Mouse (Mus musculus): Measurements from ENCODE around the gene Prl2c3. TPM values are rescaled to one million over a fixed set of nuclear protein-coding genes. Genes with fewer than 3 reads are reported as not detected.
"Not testable (repeated sequence)": the region's sequence is repeated elsewhere in the genome, so short reads cannot be mapped to it uniquely, and the experiment has no call there.

The Prl2c3 gene
- total and polyA plus RNA-seq, 3 experiments: 0.27 TPM; not detected in 2

DNA sequence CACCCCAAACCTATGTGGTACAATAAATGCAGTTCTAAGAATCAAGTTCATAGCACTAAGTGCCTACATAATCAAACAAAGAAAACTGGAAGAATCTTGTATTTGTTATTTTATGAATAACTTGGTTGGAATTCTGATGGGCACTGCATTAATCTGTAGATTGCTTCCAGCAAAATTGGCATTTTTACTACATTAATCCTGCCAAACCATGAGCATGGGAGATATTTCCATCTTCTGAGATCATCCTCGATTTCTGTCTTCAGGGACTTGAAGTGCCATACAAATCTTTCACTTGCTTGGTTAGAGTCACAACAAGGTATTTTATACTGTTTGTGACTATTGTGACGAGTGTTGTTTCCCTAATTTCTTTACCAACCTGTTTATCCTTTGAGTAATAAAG, 9.7 kb upstream of the Prl2c3 start:
- Histone ChIP-seq H3K4me1 (ENCODE audit: insufficient read depth, low read depth, low read length) (no peaks in the 10 kb centered on the region), H3K27me3 (ENCODE audit: insufficient read depth, low read length) (no peaks in the 10 kb centered on the region), H3K9me3 (replicated peaks) (no peaks in the 10 kb centered on the region), H3K36me3 (replicated peaks) (no peaks in the 10 kb centered on the region), H3K4me3 (ENCODE audit: low read depth, low read length) (no peak overlapping the region)
- DNase-seq (ENCODE audit: low spot score): no peak
- ATAC-seq (ENCODE audit: extremely low read depth, insufficient number of reproducible peaks, low FRiP score, poor library complexity, severe bottlenecking): no peak
- TF ChIP-seq TAL1 (conservative IDR thresholded peaks at IDR 0.05; ENCODE audit: low read depth, low read length): no peak

DNA sequence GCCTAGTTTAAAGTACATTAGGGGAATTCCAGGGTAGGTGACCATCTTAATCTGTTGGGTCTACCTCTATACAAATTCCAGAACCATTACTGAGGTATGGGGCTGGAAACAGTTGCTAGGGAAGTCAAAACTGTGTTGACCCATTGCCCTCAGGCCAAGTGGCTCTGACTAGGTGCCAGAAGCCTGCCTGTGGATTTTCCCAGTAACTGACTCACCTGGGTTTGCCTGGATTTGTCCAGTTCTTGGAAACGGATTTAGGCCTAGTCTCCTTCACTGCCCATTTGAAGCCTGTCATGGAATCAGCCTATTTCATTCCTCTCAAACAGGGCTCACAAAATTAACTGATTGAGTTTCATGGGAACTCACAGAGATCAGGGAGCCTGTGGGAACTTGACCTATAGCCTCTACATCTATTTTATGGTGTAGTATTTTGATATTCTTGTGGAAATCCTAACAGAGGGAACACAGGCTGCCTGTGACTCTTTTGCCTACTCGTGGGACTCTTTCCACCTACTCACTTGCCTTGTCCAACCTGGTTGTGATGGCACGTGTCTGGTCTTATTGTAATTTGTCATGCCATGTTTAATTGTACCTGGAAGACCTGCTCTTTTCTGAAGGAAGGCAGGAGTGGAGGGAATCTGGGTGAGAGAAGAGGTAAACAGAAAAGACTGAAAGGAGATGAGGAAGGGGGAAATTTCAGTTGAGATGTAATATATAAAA, 9.1 kb upstream of the Prl2c3 start:
- not testable (repeated sequence) for DNase-seq (ENCODE audit: low spot score); H3K27me3 ChIP-seq (ENCODE audit: insufficient read depth, low read length); H3K4me1 ChIP-seq (ENCODE audit: insufficient read depth, low read depth, low read length); H3K36me3 ChIP-seq (replicated peaks); H3K4me3 ChIP-seq (ENCODE audit: low read depth, low read length); H3K9me3 ChIP-seq (replicated peaks); ATAC-seq (ENCODE audit: extremely low read depth, insufficient number of reproducible peaks, low FRiP score, poor library complexity, severe bottlenecking)

DNA sequence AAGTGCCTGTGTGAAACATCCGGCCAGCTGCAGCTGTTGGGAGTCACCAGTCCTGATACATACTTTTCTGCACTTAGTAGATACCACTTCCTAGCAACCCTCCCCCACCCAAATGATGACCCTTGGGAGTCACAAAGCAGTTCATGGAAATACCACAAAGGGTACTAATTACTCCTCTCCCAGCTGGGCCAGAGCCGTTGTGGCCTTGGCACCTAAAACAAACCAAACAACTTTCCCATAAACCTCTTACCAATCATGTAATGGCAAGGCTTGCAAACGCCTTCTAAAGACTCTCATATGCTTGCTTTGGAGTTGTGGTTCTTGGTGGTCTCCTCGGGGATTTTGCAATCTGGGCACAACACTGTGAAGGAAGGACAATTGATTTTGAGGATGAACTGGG, 6.6 kb upstream of the Prl2c3 start:
- not testable (repeated sequence) for ATAC-seq (ENCODE audit: extremely low read depth, insufficient number of reproducible peaks, low FRiP score, poor library complexity, severe bottlenecking); H3K27me3 ChIP-seq (ENCODE audit: insufficient read depth, low read length); H3K4me3 ChIP-seq (ENCODE audit: low read depth, low read length); H3K9me3 ChIP-seq (replicated peaks); H3K4me1 ChIP-seq (ENCODE audit: insufficient read depth, low read depth, low read length); H3K36me3 ChIP-seq (replicated peaks); DNase-seq (ENCODE audit: low spot score)

DNA sequence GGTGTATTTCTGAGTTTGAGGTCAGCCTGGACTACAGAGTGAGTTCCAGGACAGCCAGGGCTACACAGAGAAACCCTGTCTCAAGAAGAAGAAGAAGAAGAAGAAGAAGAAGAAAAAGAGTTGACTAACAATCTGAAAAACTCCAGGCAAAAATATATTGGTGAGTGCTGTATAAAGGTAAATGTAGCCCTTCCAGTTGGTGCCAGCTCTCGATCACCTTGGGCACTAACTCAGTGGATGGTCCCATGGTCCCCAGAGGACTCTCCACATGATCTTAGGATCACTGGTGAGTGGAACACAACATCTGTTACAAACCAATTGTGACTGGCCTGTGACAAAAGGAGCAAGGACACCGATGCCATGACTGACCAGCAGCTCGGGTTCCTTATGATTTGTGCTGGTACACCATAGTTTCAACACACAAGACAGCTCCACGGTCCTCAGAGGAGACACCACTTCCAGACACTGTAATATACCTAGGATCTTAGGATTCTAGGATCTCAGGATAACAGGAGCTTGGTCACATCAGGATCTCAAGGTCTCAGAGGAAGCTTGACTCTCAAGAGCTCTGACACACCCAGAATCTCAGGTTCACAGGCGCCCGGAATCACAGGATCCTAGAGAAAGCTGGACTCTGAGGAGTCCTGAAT, 30.3 kb downstream of the Prl2c3 start:
- not testable (repeated sequence) for H3K9me3 ChIP-seq (replicated peaks); H3K4me1 ChIP-seq (ENCODE audit: insufficient read depth, low read depth, low read length); ATAC-seq (ENCODE audit: extremely low read depth, insufficient number of reproducible peaks, low FRiP score, poor library complexity, severe bottlenecking); DNase-seq (ENCODE audit: low spot score); H3K4me3 ChIP-seq (ENCODE audit: low read depth, low read length); H3K27me3 ChIP-seq (ENCODE audit: insufficient read depth, low read length); H3K36me3 ChIP-seq (replicated peaks)

Other genes with a start within 250 kb of the Prl2c3 start
- 6.4 and 8.0 TPM in 2 replicates for gene Ero1lb, start 234.2 kb downstream of the Prl2c3 start, total RNA-seq (2014; fragmentation: Nextera tagmentation)
- gene Ero1lb, start 234.2 kb downstream of the Prl2c3 start, total RNA-seq (2017): 2.0 and 2.1 TPM in 2 replicates
- gene Ero1lb, start 234.2 kb downstream of the Prl2c3 start, polyA plus RNA-seq (2012): 1.4 and 1.7 TPM in 2 replicates
- not detected in 2 replicates for gene Prl2c2, start 205.3 kb upstream of the Prl2c3 start, total RNA-seq (2014; fragmentation: Nextera tagmentation)
- gene Prl2c2, start 205.3 kb upstream of the Prl2c3 start, total RNA-seq (2017): not detected in 2 replicates
- gene Prl2c2, start 205.3 kb upstream of the Prl2c3 start, polyA plus RNA-seq (2012): not detected in 2 replicates